Mouse (Mus musculus) kidney, adult 9 months (tissue): ENCODE results near the gene Ccr1.
"Not testable (repeated sequence)": the region's sequence is repeated elsewhere in the genome, so short reads cannot be mapped to it uniquely, and the experiment has no call there.

Experiments
- DNase-seq: peaks from one replicate; pipeline ENCODE4 v3.0.0; 2022

Ccr1 gene

DNA sequence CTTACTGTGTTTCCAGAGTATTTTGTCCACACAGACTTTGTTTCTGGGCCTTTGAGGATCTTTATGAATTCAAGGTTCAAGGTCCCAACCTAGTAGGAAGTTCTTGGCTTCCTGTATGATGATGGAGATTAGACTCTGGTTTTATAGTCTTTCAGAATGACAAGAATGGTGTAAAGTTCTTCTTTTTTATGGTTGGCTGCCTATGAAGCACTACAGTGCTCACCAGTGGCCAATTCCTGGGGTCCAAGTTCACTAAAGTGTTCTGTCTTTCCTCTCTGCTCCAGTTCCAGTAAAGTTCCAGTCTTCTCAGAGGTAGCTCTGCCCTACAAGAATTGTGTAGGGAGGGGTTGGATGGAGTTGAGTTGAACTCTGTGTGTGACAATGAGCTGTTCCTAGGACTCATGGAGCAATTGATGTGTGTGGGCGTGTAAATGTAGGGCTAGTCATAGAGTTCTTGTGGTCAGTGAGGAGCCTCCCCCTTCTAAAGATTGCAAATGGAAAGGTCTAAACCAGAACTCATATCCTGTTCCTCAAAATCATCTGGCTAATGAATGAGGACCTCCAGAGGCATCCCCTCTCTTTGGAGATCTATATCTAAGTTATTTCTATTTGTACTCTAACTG is at the start of gene Ccr1:
Gene Ccr1, minus strand, starts transcription at position 403 of the 623 bp plus-strand sequence.
- DNase-seq: peak; percentile 56

DNA sequence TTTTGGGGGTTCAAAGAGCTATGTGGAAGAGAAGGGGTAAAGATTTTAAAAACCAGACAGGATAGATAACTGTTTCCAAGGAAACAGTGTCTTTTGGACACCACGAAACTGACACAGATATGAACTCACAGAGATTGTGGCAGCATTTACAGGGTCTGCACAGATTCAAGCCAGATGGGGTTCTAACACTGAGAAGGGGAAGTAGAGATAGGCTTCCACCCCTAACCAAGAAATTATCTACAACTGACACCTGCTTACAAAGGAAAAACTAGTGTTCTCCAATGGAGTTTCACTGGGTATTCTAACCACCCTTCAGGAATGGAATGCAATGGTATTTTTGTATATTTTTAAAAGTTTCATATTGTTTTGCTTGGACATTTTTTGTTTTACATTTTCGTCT is 47.6 kb upstream of the Ccr1 start:
- DNase-seq: no peak

GRCm38 (mm10) chr9:124014985-124015652 is 46.6 kb upstream of the Ccr1 start:
- DNase-seq: no peak

DNA sequence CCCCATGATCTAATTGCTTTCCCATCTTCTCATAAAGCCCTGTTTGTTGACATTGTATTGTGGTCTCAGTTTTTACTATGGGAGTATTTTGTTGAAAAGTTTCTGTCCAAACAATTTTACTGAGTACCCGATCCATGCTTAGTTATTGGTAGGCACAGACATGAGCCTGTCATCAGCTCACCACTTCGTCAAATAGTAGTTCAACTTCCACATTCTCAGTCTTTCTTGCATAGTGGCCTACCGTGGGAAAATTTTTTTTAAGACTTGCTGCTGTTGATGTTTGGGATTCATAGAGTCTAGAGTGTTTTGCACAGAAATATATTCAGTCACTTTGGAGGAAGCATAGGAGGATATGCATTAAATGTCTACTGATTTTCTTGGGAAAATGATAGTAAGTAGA is 44.8 kb upstream of the Ccr1 start:
- no peak for DNase-seq

- DNase-seq: no peak
Measured at GRCm38 (mm10) chr9:124012691-124013090, 44.2 kb upstream of the Ccr1 start.

DNA sequence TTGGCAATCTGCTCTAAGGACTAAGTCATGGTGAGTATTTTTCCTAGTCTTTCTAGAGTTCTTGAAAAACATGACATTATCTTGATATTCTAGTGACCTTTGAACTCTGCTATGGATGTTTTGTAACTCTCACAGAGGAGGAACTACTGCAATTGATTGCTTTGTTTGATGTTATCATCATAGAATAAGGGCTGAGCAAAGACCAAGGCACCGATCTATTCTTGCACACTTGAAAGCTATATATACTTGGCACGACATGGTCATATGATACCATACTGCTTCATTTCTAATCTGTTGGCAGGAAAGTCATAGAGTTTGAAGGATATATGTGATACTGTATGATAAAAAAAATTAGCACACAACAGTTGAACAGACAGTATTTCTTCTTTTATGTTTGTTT is 31.3 kb upstream of the Ccr1 start:
- no peak for DNase-seq

- no peak for DNase-seq
Measured at GRCm38 (mm10) chr9:123997719-123998118, 29.2 kb upstream of the Ccr1 start.

GRCm38 (mm10) chr9:123991312-123991906 is 22.9 kb upstream of the Ccr1 start:
- DNase-seq: no peak

GRCm38 (mm10) chr9:123989671-123990070 is 21.2 kb upstream of the Ccr1 start:
- DNase-seq: no peak

DNA sequence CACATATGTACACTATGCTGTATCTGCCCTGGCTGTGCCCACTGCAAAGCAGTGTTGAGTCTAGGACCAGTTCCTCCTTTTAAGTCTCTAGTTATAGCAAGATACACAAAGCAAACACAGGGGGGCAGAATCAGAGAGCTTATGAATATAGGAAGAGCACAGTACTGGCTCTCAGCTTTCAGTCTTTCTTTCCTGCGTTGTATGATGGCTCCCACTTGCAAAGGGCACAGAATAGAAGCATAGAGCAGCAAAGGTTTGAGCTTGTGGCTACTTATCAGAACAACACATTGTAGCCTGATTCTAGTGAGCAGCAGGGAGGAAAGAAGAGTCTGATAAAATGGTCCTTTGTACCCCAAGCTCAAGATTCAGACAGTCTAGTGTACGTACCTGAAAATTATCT is 17.7 kb upstream of the Ccr1 start:
- DNase-seq: peak; percentile 20

DNA sequence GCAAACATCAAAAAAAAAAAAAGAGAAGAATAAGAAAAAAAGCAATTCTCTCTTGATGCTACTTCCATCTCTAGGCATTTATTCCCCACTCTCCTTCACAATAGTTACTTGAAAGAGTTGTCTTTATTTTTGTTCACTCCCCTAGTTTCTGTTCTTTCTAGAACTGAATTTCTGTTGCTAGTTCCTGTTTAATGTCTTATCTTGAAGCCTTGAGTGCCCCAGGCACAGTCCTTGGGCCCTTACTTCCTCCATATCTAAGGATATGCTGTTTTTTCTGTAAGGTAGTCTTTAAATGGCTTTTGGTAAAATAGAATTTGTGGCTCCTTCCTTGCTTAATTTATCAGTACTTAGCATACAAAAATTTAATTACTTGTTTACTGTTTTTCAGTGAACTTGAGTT is 16.5 kb upstream of the Ccr1 start:
- DNase-seq: no peak

- no peak for DNase-seq
Measured at GRCm38 (mm10) chr9:123982720-123983119, 14.2 kb upstream of the Ccr1 start.

- no peak for DNase-seq
Measured at GRCm38 (mm10) chr9:123981909-123982308, 13.4 kb upstream of the Ccr1 start.

DNA sequence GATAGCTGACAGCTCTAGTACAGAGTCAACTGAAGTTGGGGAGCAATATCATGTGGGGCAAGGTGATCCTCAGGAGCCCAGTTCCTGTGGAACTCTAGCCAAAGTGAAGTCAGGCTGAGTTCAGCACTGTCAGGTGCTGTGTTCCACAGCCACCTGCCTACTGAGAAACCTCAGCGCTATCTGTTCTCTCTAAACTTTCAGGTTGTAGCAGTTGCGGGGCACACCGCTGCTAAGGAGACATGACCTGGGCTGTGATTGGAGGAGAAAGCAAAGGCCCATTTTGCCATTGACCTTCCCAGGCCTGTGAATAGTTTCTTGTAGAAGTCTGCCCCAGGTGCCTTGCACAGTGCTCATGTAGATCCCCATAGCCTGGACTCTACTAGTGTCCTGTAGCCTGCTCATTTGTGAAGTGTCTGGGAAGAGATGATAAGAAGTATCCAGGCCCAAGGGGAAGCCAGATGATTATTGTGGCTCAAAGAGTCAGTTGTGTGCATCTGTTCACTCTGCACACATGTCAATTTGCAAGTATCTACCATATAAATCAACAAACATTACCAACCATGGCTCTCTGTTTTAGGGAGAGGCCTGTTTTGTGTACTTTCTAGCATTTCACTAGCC is 12.5 kb upstream of the Ccr1 start:
- not testable (repeated sequence) for DNase-seq

GRCm38 (mm10) chr9:123978308-123978707 is 9.8 kb upstream of the Ccr1 start, which contains the start of gene Ccr1l1:
TSS of gene Ccr1l1 (minus strand) at chr9:123978408.
- no peak for DNase-seq

DNA sequence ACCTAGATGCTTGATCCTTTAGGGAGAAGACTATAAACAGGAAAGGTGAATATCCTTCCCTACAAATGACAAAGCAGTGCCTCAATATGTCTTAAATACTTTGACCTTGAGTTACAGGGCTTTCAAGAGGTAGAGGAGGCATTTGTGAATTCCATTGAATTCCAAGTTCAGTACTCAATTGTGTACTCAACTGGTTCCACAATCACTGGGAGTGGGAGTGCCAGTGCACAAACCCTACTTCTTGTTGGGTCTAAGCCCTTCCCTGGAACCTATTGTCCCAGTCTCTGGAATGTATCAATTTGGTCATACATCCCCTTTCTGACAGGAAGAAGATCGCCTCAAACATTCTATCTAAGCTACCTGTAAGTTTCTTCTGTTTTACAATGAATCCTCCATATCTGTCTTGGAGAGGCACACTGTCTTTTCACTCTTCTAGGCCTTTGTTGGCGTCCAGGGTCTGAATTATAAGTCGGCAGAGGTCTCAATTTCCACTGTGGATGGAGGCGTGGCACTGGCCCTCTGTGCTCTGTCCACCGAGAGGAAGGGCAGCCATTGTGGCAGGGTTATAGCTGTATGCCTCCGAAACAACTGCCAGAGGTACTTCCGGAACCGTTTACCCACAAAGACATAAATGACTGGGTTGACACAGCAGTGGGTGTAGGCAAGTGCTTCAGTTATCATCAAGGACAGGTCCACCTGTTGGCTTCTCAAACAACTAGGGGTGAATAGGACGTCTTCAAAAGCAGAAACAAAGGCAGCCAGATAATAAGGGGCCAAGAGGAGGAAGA is 8.6 kb upstream of the Ccr1 start:
- no peak for DNase-seq

DNA sequence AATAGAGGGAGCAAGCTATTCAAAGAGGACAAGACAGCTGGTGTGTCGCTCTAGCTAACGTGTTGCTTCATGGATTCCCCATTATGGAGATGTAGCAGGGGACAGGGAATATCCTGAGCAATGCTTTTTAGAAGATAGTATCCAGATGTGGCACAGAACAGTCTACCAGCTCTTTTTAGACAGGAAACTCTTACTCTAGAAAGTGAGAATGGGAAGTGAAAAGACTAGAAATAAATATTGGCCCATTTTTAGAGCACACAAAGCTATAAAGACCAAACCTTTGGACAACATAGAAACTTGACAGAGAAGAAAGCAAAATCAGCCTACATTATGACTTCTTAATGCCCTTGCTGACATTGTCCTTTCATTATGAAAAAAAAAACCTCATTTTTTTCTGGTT is 7.1 kb upstream of the Ccr1 start:
- DNase-seq: no peak

DNA sequence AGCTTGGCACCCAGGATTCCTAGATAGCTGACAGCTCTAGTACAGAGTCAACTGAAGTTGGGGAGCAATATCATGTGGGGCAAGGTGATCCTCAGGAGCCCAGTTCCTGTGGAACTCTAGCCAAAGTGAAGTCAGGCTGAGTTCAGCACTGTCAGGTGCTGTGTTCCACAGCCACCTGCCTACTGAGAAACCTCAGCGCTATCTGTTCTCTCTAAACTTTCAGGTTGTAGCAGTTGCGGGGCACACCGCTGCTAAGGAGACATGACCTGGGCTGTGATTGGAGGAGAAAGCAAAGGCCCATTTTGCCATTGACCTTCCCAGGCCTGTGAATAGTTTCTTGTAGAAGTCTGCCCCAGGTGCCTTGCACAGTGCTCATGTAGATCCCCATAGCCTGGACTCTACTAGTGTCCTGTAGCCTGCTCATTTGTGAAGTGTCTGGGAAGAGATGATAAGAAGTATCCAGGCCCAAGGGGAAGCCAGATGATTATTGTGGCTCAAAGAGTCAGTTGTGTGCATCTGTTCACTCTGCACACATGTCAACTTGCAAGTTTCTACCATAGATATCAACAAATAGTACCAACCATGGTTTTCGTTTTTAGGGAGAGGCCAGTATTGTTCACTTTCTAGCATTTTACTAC is 1.5 kb downstream of the Ccr1 start:
- not testable (repeated sequence) for DNase-seq

DNA sequence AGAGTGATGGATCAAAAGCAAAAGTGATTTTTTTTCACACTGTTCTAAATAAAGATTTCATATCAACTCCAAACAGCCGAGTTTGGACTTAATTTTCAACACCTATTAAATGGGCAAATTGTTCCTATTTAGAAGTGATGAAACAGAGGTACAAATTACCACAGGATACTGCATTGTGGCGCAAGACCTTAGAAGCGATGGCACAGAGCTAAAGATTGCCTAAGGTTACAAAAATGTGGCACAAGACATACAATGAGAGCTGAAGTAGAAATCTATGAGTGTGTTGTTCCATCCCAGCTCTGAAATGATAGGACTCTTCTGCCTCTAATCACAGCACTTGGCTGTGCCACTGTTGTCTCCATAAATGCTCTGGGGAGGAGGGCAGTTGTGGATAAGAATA is 3.7 kb downstream of the Ccr1 start:
- no peak for DNase-seq

DNA sequence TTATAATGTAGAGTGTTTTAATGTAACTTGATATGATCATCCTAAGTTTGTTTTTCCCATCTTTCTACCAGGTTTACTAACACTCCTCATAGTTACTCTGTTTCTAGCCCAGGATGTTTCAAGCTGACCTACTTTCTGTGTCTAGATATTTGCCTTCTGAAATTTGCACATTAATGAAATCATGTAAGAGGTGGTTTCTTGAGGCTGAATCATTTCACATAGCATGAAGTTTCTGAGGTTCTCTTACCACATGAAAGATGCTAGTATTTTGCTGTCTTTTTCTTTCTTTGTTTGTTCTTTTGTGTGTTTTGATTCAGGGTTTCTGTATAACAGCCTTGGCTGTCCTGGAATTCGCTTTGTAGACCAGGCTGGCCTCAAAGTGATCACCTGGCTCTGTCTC is 8.3 kb downstream of the Ccr1 start:
- DNase-seq: no peak

DNA sequence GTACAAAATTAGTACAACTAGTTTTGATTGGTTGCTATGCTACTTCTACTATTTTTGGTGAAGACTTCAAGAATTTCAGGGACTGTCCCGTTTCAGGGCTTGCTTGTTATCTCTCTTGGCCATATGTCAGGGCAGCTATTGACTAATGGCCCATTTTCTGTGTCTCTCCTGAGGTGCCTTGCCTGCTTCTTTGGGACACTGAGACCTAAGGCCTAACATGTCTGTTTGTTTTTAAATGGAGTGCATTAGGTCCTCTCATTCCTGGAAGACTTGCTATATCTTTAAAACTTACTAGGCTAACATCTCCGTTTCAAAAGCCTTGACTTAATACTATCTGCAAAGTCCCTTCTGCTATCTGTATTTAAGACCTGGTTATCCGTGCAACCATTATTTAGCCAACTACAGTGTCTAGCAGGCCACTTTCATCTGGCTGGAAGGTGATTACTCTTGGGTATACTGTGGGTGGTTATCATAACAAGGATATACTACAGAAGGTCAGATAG is 10.5 kb downstream of the Ccr1 start:
- no peak for DNase-seq

GRCm38 (mm10) chr9:123956892-123957291 is 11.6 kb downstream of the Ccr1 start:
- DNase-seq: no peak
